22 mouse cellular contexts compared by ENCODE assay signal in the genomic region with DNA sequence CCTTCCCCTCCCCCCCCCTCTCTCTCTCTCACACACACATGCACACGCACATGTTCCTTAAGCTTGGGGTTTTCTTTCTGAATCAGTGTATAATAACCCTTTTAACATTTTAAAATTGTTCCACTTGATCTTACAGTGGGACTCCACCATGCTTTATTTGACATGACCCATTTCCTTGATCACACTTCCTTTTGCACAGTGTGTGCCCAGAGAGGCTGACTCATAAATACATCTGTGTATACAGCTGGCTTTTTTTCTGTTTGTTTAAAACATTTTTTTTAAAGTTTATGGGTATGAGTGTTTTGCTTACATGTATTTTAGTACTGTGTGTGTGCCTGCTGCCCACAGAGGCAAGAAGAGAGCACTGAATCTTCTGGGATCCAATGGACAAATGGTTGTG.
DNase-seq lines count a peak whose midpoint lies in the region; TF ChIP-seq lines count a peak whose summit lies in the region.
"Had no signal": no experiment of that assay in that cellular context is flagged by ENCODE, and none has a peak within 500 bp of the region (broad histone marks: within the 10 kb centered on the region; RNA-seq: fewer than 3 reads in every experiment).

No protein-coding gene starts in this region.

- 20% methylated on average over 1 of the region's 1 CpGs for WGBS in large intestine, adult 2 months

- H3K4me3 ChIP-seq in C2C12 (ENCODE audit: insufficient read depth, poor library complexity, severe bottlenecking) = no peak overlapping the region
- H3K4me3 ChIP-seq: embryonic facial prominence, embryonic 12.5 days; embryonic facial prominence, embryonic 15.5 days; heart, embryonic 12.5 days; heart, embryonic 15.5 days; hindbrain, embryonic 10.5 days; hindbrain, embryonic 13.5 days had no signal

- no peaks in the 10 kb centered on the region for H3K79me2 ChIP-seq in C2C12 (ENCODE audit: control insufficient read depth, insufficient read depth)

- no peak for TF ChIP-seq CTCF in C2C12 (IDR thresholded peaks at IDR 0.05; ENCODE audit: control insufficient read depth, insufficient read depth, insufficient read length)

- H3K27me3 ChIP-seq in C2C12 (ENCODE audit: control insufficient read depth, insufficient read depth, insufficient read length) = no peaks in the 10 kb centered on the region
- H3K27me3 ChIP-seq: embryonic facial prominence, embryonic 12.5 days; embryonic facial prominence, embryonic 15.5 days; hindbrain, embryonic 13.5 days had no signal

- DNase-seq in cerebellum, postnatal 14 days = peak; percentile 19 to 20
- no peak for DNase-seq in cerebellum, adult 8-10 months
- DNase-seq in large intestine, adult 2 months (ENCODE audit: low read depth, low spot score) = peak; percentile 19
- no peak for DNase-seq in kidney, adult 9 months
- DNase-seq in c-Kit-positive CD71-positive TER-119-positive erythroid progenitor cells, embryonic 14.5 days (ENCODE audit: low spot score) = no peak
- DNase-seq: adrenal gland, postnatal 10 days; adrenal gland, postnatal 36 days; cerebellum, adult 11-12 months; cerebellum, adult 9-10 months; cerebellum, postnatal 25 days; gastrocnemius, postnatal 25 days; heart, adult 18-20 months; heart, postnatal 10 days; heart, postnatal 36 days had no signal

- no peak overlapping the region for H3ac ChIP-seq in C2C12 (ENCODE audit: control insufficient read depth, insufficient read length, low read depth)

- H3K36me3 ChIP-seq in C2C12 (ENCODE audit: control insufficient read depth, insufficient read depth) = no peaks in the 10 kb centered on the region
- H3K36me3 ChIP-seq: embryonic facial prominence, embryonic 12.5 days; embryonic facial prominence, embryonic 15.5 days; G1E; heart, embryonic 12.5 days; heart, embryonic 15.5 days; hindbrain, embryonic 10.5 days; hindbrain, embryonic 13.5 days had no signal

- H3K79me3 ChIP-seq in C2C12 (ENCODE audit: low read depth) = no peaks in the 10 kb centered on the region

TF ChIP-seq in C2C12, 6 proteins besides CTCF, POLR2A, EP300 and RAD21:
- TF ChIP-seq FOSL1 (IDR thresholded peaks at IDR 0.05; ENCODE audit: insufficient read depth, low read length, poor library complexity, severe bottlenecking) (peak; percentile 57), MYOG (IDR thresholded peaks at IDR 0.05; ENCODE audit: control insufficient read depth, extremely low read depth, insufficient read length) (no peak), USF1 (IDR thresholded peaks at IDR 0.05; ENCODE audit: low read depth) (no peak), MYOD1 (IDR thresholded peaks at IDR 0.05; ENCODE audit: control insufficient read depth, insufficient read length, low read depth) (peak; percentile 55), MAX (IDR thresholded peaks at IDR 0.05) (no peak), CEBPB (IDR thresholded peaks at IDR 0.05; ENCODE audit: low read depth) (no peak)

Comparison
In these comparisons a context has a peak if more than half of its experiments do, and no peak if none do; other contexts are left out.
1. DNase-seq: peak in cerebellum, postnatal 14 days (2 of 2) and large intestine, adult 2 months (single experiment); none in cerebellum, adult 8-10 months (single experiment), kidney, adult 9 months (single experiment) and c-Kit-positive CD71-positive TER-119-positive erythroid progenitor cells, embryonic 14.5 days (single experiment).